Mouse (Mus musculus): ENCODE data around the gene Elovl6. TPM values are rescaled to one million over a fixed set of nuclear protein-coding genes. Genes with fewer than 3 reads are reported as not detected.

The Elovl6 gene
- total RNA-seq, 1 experiment = 118 TPM

GRCm38 (mm10) chr3:129687429-129687828 is 155.3 kb downstream of the Elovl6 start:
- no peak for DNase-seq (ENCODE audit: low read depth, low spot score)
- no peak for TF ChIP-seq CHD2 (IDR thresholded peaks at IDR 0.05; ENCODE audit: low read depth, low read length)
- no peak for TF ChIP-seq HCFC1 (IDR thresholded peaks at IDR 0.05; ENCODE audit: borderline replicate concordance, insufficient read depth, low read length)
- TF ChIP-seq MAFK (IDR thresholded peaks at IDR 0.05; ENCODE audit: insufficient read depth, low read depth, low read length) = no peak
- no peak for TF ChIP-seq ZNF384 (IDR thresholded peaks at IDR 0.05; ENCODE audit: low read depth, low read length)
- no peak for TF ChIP-seq ZC3H11A (IDR thresholded peaks at IDR 0.05; ENCODE audit: borderline replicate concordance, low read depth, low read length)
- Histone ChIP-seq H3K36me3 (ENCODE audit: control insufficient read depth, insufficient read depth, low read length, poor library complexity, severe bottlenecking) (no peaks in the 10 kb centered on the region), H3K9ac (ENCODE audit: insufficient read depth, low read depth, low read length, poor library complexity, severe bottlenecking) (no peak overlapping the region), H3K4me3 (ENCODE audit: insufficient read depth in 1 of 2, low read depth in 1 of 2, low read length in 2 of 2, poor library complexity in 1 of 2, severe bottlenecking in 1 of 2) (no peak overlapping the region), H3K9me3 (ENCODE audit: control insufficient read depth, insufficient read depth, low read depth, low read length) (no peaks in the 10 kb centered on the region), H3K27ac (ENCODE audit: insufficient read depth, low read depth, low read length, poor library complexity, severe bottlenecking) (no peak overlapping the region), H3K4me1 (ENCODE audit: control insufficient read depth in 2 of 2, insufficient read depth in 2 of 2, low read length in 2 of 2, poor library complexity in 1 of 2) (peaks cover 0 to 4% of the 10 kb centered on the region in 2 experiments; a peak in 1 of 4 replicates)
- in situ Hi-C loops (cut with MboI; ENCODE audit: low sequenced_read_pairs in 2 of 2, unreplicated experiment in 2 of 2) = loop anchor here (5.0 to 10.0 kb wide), 2 partner anchors 383 to 385 kb away; no protein-coding TSS in a partner anchor

Other genes with a start within 250 kb of the Elovl6 start
- gene Enpep, start 199.6 kb upstream of the Elovl6 start, total RNA-seq (2012; rRNA removed) = 0.16 and 0.54 TPM in 2 replicates
- gene Egf, start 223.0 kb downstream of the Elovl6 start, total RNA-seq (2012; rRNA removed) = 2.2 and 2.4 TPM in 2 replicates